Mouse (Mus musculus) MEL (cell line): ENCODE measurements around the gene Elovl3.

Experiments used
- CTCF ChIP-seq, 3 experiments: IDR thresholded peaks in 2 of 3; conservative IDR thresholded peaks in 1 of 3; 2 replicates each; pipeline ENCODE4 v1.5.1; 2011 to 2012; ENCODE audit warnings: low read length in 3 of 3, low read depth in 2 of 3, mild to moderate bottlenecking in 2 of 3, improper control_type of control experiment in 1 of 3, inconsistent platforms in 1 of 3, mixed read lengths in 1 of 3, moderate library complexity in 1 of 3; ENCODE audit not compliant: control insufficient read depth in 1 of 3, insufficient read depth in 1 of 3, poor library complexity in 1 of 3, severe bottlenecking in 1 of 3
- POLR2A ChIP-seq, 2 experiments: IDR thresholded peaks; 2 replicates each; pipeline ENCODE4 v1.6.1; 2011 to 2012; ENCODE audit warnings: low read length in 2 of 2, mild to moderate bottlenecking in 2 of 2, control low read depth in 1 of 2, improper control_type of control experiment in 1 of 2, low read depth in 1 of 2, moderate library complexity in 1 of 2; ENCODE audit not compliant: control insufficient read depth in 1 of 2, insufficient read depth in 1 of 2, poor library complexity in 1 of 2
- TAL1 ChIP-seq: IDR thresholded peaks from 2 replicates; pipeline ENCODE4 v1.6.1; 2012; ENCODE audit warnings: mild to moderate bottlenecking, inconsistent platforms, low read length, moderate library complexity, mixed read lengths
- ZC3H11A ChIP-seq: IDR thresholded peaks from 2 replicates; pipeline ENCODE4 v1.6.1; 2012; ENCODE audit warnings: low read depth, mild to moderate bottlenecking, inconsistent platforms, low read length, improper control_type of control experiment
- ZNF384 ChIP-seq: IDR thresholded peaks from 2 replicates; pipeline ENCODE4 v1.6.1; 2012; ENCODE audit warnings: low read depth, mild to moderate bottlenecking, inconsistent platforms, low read length, improper control_type of control experiment

DNA sequence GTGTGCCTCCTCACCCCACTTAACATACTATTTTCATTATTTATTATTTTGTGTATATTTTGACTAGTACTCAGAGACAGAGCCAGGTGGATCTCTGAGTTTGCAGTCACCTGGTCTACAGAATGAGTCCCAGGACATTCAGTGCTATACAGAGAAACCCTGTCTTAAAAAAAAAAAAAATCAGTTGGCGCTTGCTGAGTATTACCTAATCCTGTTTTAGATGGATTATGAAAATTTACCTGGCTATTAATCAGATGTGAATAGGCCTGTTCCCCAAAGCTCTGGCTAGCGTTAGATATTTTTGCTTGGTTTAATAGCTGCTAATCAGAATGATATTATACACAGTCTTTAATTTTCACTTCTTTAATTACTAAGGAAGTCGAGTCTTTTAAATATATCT is 7.8 kb upstream of the Elovl3 start:
- TF ChIP-seq CTCF (IDR thresholded peaks at IDR 0.05 in 2 of 3, conservative IDR thresholded peaks at IDR 0.05 in 1 of 3; ENCODE audit: control insufficient read depth in 1 of 3, insufficient read depth in 1 of 3, low read depth in 2 of 3, low read length in 3 of 3, poor library complexity in 1 of 3, severe bottlenecking in 1 of 3): no peak
- no peak for TF ChIP-seq ZNF384
- no peak for TF ChIP-seq POLR2A (IDR thresholded peaks at IDR 0.05; ENCODE audit: control insufficient read depth in 1 of 2, insufficient read depth in 1 of 2, low read depth in 1 of 2, low read length in 2 of 2, poor library complexity in 1 of 2)
- no peak for TF ChIP-seq TAL1
- no peak for TF ChIP-seq ZC3H11A
